Mouse (Mus musculus): ENCODE measurements at regions not wholly inside any gene's neighbourhood (a gene's known extent, or its start where the extent isn't known, plus 50 kb on each side); places are given as distances from the start of the nearest gene placed in this dataset.
"Not testable (repeated sequence)": the region's sequence is repeated elsewhere in the genome, so short reads cannot be mapped to it uniquely, and the experiment has no call there.

DNA sequence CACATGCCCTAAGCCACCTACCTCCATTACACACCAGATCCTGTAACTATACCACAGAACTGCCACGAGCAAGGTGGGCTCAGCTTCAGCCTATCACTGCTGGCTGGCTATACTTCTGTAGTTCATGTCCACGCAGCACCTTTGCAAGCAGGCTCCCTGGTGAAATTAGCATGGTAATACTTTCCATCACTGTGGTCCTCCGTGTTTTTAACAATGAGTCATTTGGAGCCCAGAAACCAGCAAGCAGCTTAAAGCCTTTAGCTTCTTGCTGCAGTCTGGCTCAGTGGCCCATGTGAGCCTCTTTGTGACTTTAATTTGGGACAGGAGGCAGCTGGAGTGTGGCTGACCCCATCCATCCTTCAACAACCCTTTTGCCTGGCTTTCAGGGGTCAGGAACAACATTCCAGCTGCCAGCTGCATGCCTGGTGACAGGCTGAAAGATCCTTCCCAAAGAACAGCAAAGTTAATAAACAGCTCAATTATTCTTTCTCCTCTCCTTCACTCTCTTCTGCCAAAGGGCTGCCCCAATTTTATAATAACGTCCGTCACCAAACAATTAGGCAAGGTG is 122.1 kb upstream of the Intu start:
- no peak for DNase-seq

DNA sequence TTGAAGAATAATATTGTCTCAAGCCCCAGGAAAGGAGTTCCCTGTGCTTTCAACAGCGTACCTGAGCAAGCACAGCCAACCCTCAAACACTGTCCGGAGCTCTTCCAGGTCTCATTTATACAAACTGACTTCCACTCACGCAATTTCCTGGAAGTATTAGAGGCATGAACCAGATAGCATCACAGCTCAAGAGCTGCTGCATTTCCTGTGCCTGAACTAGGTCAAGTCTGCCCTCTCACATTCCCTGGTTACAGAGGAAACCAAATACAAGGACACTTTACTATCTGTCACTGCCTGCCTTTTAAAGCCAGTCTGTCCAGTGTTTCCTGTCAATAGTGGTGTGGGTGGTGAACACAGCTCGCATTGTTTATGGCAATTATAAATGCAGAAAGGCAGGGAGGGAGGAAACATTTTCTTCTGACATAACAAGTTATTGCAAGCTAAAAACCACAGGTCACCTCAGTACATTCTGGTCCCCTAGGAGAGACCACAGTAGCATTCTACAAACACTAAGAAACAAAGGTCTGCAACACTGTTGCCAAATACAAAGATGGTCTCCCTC is 120.3 kb upstream of the Intu start:
- DNase-seq: no peak

DNA sequence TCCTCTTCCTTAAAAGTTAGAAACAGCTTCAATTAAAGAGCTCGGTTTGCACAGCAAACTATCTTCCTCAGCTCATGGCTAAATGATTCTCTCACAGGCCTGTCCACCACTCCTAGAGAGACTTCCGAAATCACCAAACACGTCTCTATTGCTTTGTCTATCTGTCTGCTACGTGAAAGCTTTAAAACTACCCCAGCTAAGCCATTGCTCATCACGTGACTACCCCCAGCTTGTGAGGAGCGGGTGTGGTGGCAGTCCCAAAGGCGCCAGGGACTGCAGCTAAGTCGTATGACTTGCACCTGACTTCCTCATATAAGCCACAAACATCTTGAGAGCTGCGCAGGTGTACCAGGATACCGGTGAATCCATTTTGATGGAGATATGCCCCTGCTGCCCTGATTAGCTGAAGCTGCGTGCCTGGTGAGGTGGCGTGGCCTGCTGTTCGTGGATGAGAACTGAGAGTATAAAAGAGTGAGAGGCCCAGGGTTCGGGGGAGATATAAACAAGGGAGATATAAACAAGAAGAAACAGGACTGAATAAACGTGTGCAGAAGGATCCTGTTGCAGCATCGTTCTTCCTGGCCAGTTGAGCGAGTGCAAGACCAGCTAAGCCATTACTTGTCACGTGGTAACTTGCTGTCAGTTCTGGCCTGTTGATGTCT is 105.8 kb upstream of the Intu start:
- not testable (repeated sequence) for DNase-seq

DNA sequence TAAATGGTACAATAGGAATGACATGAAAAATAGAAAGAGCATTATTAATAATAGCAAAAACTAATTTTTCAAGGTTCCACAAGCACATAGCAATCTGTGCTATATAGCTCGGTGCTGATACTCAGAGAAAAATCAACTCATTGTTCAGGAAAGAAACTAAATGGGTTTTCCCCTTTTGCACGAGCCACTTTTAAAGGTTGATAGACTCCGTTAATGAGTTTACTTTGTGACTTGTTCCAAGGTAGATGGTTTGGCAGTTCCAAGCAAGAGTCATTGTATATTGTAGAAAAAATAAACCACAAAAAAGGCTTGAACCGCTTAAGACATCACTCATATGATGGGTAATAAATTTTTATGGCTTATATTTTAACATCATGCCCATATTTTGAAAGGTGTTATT is 105.0 kb upstream of the Intu start:
- no peak for DNase-seq

DNA sequence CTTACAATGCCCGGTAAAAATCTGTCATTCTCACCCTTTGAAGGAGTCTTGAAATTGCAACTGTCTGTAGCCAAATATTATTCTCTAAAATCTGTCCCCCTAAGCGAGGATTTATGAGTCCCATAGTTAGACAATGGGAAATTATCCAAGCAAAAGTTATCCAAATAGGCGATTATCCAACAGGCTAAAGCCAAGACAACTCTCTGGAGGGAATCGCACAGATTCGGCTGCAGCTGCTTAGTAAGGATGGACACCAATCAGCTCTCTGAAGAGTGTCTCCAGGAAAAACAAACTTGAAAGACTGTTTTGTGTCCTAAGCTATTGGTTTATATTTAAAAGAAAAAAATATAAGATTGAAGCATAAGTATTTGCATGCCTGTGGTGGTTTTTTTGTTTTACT is 103.1 kb upstream of the Intu start:
- DNase-seq: no peak

DNA sequence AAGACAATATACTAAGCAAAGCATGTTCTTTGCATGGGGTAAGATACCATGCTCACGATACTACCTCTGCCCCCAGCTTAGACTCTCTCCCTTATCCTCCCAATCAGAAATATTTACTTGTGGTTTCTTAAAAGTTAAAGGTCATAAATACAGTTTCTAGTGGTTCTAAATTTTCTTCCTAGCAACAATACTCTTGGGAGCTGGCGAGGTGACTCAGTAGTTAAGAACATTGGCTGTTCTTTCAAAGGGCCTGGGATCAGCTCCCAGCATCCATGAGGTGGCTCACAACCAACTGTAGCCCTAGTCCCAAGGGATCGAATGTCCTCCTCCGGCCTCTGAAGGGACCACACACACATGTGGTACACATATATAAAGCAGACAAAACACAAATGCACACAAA is 92.8 kb upstream of the Intu start:
- DNase-seq: no peak

DNA sequence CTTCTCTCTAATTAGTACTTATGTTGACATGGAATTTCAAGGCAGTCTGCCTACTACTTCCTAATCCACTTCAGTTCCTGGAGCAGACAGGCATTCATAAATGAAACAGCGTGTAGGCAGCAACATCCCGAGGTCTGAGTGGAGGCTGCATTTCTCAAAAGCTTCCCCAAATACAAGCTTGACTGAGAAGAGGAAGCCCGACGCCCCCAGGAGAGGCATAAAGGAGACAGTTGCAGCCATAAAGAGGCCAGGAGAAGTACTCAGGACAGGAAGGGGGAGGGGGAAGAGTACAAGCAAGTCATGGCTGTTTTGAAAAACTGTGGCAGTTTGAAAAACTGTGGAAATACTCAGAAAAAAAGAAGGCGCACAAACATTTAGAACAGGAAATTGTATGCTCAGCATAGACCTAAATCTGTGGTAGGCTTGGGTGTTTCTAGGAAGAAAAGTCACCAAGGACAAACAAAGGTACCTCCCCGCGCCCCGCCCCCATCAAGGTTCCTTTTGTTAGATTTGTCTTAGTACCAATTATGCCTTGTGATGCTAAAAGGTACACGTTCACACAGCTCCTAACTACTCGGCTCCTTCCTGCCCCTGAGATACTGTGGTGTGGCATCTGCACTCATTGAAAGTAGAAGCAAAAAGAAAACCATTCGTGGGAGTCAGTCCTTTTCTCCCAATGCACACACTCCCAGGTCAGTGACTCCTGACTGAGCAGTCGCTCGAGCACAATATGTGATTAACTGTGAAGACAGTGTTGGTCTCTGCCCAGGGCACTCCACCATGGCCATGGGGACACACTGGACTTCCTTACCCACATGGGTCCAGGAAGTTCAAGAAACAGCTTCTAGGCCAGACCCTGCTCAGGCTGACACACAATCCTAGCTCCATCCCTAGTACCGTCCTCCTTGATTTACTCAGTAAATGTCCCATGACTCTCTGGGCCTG is 89.7 kb upstream of the Intu start:
- DNase-seq: no peak

DNA sequence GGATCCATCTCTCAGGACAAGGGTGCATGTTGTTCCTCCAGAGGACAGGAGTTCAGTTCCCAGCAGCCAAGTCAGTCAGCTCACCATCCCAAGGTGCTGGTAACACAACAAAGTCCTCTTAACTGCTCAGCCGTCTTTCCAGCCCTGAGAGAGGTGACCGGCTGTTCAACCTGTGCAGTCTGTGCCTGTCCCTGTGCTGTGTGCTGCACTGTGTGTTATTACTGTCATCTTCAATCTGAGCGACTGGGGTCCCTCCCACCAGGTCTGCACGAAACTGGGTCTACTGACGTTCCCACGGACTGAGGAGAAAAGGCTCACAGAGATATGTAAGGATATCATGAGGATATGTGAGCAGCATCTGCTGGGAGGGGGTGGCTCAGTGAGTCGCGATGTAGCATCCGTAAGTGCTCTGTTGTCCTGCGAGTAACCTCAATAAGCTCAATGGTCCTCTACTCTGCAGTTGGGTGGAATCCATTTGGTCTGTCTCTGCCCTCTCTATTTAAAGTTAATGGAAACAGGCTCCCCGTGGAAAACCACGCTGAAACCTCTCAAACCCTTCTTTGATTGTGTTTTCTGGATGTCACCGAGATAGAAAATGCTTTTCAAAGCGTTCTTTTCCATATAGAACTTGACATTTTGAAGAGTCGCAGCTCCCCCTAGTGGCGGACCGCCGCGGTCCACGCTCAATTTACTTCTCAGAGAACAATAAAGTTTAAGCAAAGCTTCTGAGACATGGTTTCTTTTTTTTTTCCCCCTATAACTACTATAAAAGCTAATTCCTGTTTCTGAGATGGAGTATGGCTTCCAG is 87.1 kb upstream of the Intu start:
- peak; percentile 31 for DNase-seq

DNA sequence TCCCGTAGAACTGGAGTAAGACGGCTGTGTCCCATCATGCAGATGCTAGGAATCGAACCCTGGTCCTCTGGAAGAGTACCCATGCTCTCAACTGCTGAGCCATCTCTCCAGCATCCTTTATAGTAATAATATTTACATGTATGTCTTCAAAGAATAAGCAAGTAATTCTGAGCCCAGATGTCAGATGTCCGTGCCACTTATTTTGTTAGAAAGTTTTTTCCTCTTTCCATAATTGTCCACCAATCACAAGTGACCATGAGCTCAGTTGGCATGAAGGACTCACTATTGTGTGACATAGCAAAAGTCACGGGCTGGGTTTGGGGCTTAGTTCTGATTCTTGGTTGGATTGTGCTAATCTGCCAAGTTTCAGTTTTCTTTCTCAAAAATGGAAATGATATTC is 78.1 kb upstream of the Intu start:
- DNase-seq: no peak

DNA sequence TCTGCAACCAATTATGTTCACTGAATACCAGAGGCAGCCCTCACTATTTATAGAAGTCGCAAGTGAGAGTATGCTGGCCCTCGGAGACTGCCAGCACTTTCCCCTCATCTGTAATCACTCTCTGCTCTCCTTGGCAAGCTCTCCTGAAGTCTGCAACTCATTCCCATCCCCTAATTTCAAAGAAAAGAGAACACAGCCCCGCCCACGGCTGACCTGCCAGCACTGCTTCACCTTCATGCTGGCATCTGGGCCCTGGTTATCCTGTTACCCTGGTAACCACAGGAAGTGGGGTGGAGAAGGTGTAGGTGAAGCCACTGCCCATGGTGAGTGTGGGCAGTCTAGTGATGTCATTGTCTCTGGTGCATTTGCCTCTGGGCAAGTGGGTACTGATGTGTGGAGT is 77.5 kb upstream of the Intu start:
- no peak for DNase-seq

DNA sequence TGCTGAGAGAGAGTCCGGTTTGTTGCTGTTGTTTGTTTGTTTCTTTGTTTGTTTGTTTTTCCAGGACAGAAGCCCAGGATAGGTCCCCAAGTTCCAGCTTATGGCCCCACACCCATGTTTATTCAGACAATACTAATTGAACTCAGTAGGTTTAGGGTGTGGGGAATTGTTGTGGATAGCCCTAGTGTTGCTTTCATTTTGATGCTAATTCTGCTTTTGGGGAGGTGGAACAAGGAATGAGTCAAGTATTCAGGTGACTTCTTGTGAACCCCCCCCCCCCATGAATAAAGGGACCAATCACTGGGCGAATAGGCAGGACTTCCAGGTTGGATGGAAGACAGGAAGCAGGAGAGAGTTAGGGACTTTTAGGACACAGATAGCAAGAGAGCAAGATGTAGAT is 75.0 kb upstream of the Intu start:
- no peak for DNase-seq

DNA sequence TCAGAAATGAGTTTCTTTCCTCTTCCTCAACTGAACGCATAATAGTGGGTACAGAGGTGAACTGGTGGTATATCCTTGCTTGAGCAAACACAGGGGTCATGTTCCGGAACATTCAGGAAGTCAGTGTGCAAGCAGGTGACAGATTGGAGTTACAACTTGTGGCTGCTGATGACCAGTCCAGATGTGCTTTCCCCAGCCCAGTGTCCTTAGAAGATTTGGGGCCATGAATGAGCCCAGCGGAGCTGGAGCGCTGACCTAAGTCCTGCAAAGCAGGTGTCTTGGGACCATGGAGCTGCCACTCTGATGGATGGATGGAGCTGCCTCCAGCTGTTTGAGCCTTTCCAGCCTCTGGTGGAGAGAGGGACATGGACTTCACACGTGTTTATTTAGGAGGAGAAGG is 72.6 kb upstream of the Intu start:
- no peak for DNase-seq

DNA sequence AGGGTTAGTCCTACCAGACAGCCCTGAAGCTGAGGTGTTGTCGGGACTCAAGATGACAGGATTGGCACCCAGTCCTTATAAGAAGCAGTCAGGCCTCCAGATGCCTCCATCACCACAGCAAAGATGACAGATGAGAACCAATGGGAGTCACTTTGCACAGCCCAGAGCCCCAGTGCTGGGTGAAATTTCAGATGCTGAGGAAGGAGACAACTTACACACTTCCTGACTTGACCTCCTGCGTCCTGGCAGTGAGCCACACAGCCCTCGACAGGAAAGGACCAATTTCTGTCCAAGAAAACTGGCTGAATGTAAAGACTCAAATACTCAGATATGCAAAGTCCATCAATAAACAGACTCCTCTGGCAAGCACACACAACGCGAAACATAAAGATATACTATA is 67.6 kb upstream of the Intu start:
- DNase-seq: no peak

DNA sequence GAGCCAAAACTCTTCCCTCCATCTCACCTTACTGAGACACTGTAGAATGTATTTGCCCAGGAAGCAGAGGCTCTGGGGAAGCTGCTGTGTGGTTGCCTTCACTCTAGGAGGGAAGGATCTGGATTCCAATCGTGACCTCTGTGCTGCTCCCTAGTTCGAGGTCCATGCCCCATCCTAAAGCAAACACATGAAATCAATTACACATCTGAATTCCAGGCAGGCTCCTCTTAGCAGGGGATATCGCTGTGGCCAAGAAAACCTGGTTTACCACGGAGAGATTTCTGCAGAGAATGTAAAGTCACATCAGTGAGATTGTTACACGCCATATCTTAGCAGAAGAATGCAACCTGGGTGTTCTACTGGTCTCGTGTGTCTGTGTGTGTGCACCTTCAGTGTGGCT is 61.0 kb upstream of the Intu start:
- DNase-seq: no peak

DNA sequence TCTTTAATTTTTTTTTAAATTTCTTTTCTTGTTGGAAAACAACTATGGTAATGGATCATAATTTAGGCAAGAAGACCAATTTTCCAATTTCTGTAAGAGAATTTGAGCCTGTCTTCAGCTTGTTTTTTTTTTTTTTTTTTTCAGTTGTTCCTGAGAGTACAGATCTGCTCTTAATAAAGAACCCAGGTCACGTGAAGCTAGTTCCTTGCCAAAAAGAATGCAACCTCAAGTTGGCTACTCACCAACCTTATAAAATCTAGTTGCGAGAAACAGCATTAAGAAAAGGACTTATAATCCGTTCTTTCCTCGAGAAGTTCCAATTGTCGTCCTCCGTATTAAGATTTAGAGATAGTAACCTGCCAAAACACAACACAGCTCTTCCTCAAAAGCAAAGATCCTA is 58.3 kb upstream of the Intu start:
- DNase-seq: no peak

DNA sequence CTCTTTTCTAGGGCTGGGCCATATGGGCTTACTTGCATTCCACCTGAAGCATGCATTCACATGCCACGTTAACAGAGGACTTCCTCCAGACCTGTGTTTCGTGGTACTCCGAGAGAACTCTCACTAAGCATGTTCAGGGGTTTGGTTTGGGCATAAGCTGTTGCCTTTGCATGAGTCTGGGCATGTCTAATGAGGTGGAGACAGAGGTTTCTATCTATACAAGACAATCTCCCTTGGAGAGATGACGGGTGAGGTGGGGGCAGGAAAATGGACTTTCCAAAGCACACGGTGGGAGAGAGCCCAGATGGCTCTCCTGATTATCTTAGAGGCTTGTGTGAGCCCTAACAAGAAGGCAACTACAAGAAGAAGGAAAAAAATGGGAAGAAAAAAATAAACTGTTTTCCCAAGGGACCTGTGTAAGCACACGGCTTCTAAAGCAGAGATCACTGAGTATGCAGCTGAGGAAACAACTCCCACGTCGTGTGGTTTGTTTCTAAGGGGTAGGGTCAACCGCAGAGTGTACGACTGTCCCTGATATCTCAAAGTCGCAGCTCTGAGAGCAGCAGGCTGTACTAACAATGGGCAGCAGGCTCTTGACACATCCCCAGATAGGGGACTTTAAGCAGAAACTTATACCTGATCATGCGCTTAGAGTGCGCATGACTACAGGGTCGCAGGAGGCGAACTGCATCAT is 50.7 kb upstream of the Intu start:
- DNase-seq: no peak

Measured in thymus, postnatal 25 days (tissue).